Mouse (Mus musculus) liver, embryonic 14.5 days (tissue): ENCODE measurements around the gene Eml1. TPM values are rescaled to one million over a fixed set of nuclear protein-coding genes. Genes with fewer than 3 reads are reported as not detected.
A peak's percentile ranks its signal among the peaks of the same experiment; 100 is the strongest.

Source experiments
- ATAC-seq: fragments of 200-750 bp; cut with Nextera tagmentation; 2 replicates; pipeline ENCODE4 v1.8.0; 2017; ENCODE audit warnings: moderate number of reproducible peaks, mild to moderate bottlenecking, moderate library complexity; ENCODE audit not compliant: insufficient read depth
- DNase-seq, 3 experiments: peaks; one replicate each; pipeline ENCODE4 v3.0.0-alpha.2; 2012 to 2013; ENCODE audit warnings: low read depth in 3 of 3, low spot score in 3 of 3
- H3K27ac ChIP-seq: fragments of 300-500 bp; sonication (generic); 2 replicates; pipeline ENCODE4 v1.5.1; 2014; ENCODE audit warnings: moderate library complexity, mild to moderate bottlenecking, control low read depth, inconsistent platforms
- H3K27me3 ChIP-seq: fragments of 300-500 bp; sonication (generic); 2 replicates; pipeline ENCODE4 v1.6.1; 2014; ENCODE audit warnings: mild to moderate bottlenecking, low read length, moderate library complexity; ENCODE audit not compliant: control insufficient read depth, insufficient read depth
- H3K36me3 ChIP-seq: fragments of 300-500 bp; sonication (generic); replicated peaks from 2 replicates; pipeline ENCODE4 v1.6.1; 2014; ENCODE audit warnings: low read depth; ENCODE audit not compliant: control insufficient read depth, insufficient read depth
- H3K4me1 ChIP-seq, 2 experiments: fragments of 200-500 bp in 1 of 2; fragments of 300-500 bp in 1 of 2; sonication (generic) in 1 of 2; replicated peaks; 2 replicates each; pipeline ENCODE4 v1.6.1; 2012 to 2014; ENCODE audit warnings: antibody characterized with exemption in 1 of 2, inconsistent platforms in 1 of 2, low read length in 1 of 2; ENCODE audit not compliant: control insufficient read depth in 2 of 2, insufficient read depth in 2 of 2
- H3K4me2 ChIP-seq: fragments of 300-500 bp; sonication (generic); 2 replicates; pipeline ENCODE4 v1.6.1; 2014; ENCODE audit warnings: low read depth, mild to moderate bottlenecking, control low read depth, moderate library complexity
- H3K4me3 ChIP-seq, 2 experiments: fragments of 200-500 bp in 1 of 2; fragments of 300-500 bp in 1 of 2; sonication (generic) in 1 of 2; 2 replicates each; pipeline ENCODE4 v1.5.1; 2012 to 2014; ENCODE audit warnings: low read depth in 2 of 2, low read length in 2 of 2, mild to moderate bottlenecking in 2 of 2, control low read depth in 1 of 2, inconsistent platforms in 1 of 2, moderate library complexity in 1 of 2; ENCODE audit not compliant: insufficient read depth in 1 of 2
- H3K9ac ChIP-seq: fragments of 300-500 bp; sonication (generic); replicated peaks from 2 replicates; pipeline ENCODE4 v1.6.1; 2014; ENCODE audit warnings: mild to moderate bottlenecking, control low read depth, moderate library complexity
- H3K9me3 ChIP-seq: fragments of 300-500 bp; sonication (generic); 2 replicates; pipeline ENCODE4 v1.6.1; 2016; ENCODE audit warnings: low read length, mixed read lengths; ENCODE audit not compliant: control insufficient read depth
- CTCF ChIP-seq: IDR thresholded peaks from 2 replicates; pipeline ENCODE4 v1.5.1; 2016; ENCODE audit warnings: antibody characterized with exemption, low read depth, control low read depth
- EP300 ChIP-seq: IDR thresholded peaks from 2 replicates; pipeline ENCODE4 v1.6.1; 2016; ENCODE audit warnings: antibody characterized with exemption, low read depth
- WGBS: fragments of 180-500 bp; shearing (Covaris S2); extraction: QIAGEN DNeasy Blood & Tissue Kit; methylation state at CpG from one replicate; pipeline ENCODE4 v1.1.7; 2014; ENCODE audit not compliant: insufficient replicate concordance; 5-methylcytosine and 5-hydroxymethylcytosine counted together
- polyA plus RNA-seq, 2 experiments: library from polyadenylated mRNA; depleted of rRNA in 1 of 2; stranded (reverse) in 1 of 2; unstranded in 1 of 2; fragments of >200 nt; fragmentation: Nextera tagmentation in 1 of 2; extraction: Ambion mirVana in 1 of 2; gene quantifications; 2 replicates each; pipeline versions ENCODE4 v1.2.1 to v1.2.3; 2012 to 2014

Eml1 gene
- polyA plus RNA-seq, 2 experiments, result 2.5 to 3.3 TPM

DNA sequence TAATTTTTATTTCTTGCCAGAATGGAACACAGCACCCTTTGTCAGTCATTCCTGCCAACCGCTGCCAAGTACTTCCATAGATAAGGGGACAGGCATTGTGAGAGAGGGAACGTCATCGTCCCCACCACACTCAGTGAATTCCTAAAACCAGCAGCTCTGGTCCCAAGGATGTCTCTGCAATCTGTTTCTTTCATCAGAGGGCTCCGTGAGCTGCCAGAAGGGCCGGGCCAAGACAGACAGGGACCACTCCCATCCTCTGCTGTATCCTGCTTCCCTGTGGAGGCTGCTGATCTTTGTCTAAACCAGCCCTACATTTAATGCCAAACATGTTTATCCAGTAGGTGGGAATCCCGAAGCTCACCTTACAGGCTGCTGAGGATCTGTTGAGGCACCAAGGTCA is 182.3 kb downstream of the Eml1 start:
- WGBS, result 38% methylated on average over 6 of the region's 6 CpGs
- peaks cover 39% of the 10 kb centered on the region for H3K27me3 ChIP-seq
- TF ChIP-seq CTCF, result no peak
- no peak for TF ChIP-seq EP300

DNA sequence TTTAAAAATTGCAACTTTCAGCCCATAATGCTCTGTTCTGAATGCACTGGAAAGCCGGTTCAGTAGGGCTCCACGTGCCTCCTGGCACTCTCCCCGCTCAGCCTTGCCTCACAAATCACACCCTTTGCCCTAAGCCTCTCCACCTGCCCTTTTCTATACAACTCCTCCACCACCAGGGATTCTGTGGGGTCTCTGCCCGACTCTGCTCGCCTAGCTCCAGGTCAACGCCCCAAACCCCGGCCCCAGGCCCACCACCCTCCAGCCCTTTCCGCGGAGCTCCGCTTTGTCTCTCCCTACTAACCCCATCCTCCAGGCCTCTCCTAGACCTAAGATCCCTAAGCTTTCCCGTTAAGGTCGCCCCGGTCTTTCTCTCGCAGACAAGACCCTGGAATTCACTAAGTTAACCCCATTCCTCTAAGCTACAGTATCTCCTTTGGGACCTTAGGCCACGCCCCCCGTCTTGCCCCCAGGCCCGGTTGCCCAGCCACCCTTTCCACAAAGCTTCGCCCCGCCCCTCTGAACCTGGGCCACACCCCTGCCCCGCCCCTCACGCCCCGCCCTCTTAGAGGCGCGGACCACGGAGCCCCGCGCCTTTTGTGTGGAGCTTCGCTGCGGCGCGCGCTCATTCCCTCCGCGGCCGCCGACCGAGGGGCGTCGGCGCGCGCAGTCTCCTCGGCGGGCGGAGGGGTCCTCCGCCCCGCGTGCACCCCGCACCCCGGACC is 183.5 kb downstream of the Eml1 start, which contains the start of gene Evl:
TSS of gene Evl (plus strand) at position 601 of the 722 bp plus-strand sequence.
- peak; percentile 23 to 36 (median 28) for DNase-seq
- Histone ChIP-seq H3K27me3 (peaks cover 39% of the 10 kb centered on the region), H3K9ac (no peak within 1 kb of the TSS), H3K4me1 (no peaks in the 10 kb centered on the region), H3K4me2 (peak within 1 kb of the TSS; percentile 59), H3K27ac (no peak within 1 kb of the TSS), H3K4me3 (peak within 1 kb of the TSS; percentile 54 to 75), H3K36me3 (no peaks in the 10 kb centered on the region), H3K9me3 (no peaks in the 10 kb centered on the region)
- peak; percentile 81; the same call in 1 of the 2 replicates for ATAC-seq
- no peak for TF ChIP-seq EP300
- no peak for TF ChIP-seq CTCF
- 3% methylated on average over 49 of the region's 50 CpGs for WGBS

More for the DNA sequence above, 182.3 kb downstream of the Eml1 start:
- Histone ChIP-seq H3K4me3 (no peak overlapping the region), H3K4me1 (no peaks in the 10 kb centered on the region), H3K27ac (no peak overlapping the region), H3K4me2 (no peak overlapping the region), H3K9me3 (no peaks in the 10 kb centered on the region), H3K36me3 (no peaks in the 10 kb centered on the region), H3K9ac (no peak overlapping the region)
- no peak for DNase-seq
- ATAC-seq, result no peak

DNA sequence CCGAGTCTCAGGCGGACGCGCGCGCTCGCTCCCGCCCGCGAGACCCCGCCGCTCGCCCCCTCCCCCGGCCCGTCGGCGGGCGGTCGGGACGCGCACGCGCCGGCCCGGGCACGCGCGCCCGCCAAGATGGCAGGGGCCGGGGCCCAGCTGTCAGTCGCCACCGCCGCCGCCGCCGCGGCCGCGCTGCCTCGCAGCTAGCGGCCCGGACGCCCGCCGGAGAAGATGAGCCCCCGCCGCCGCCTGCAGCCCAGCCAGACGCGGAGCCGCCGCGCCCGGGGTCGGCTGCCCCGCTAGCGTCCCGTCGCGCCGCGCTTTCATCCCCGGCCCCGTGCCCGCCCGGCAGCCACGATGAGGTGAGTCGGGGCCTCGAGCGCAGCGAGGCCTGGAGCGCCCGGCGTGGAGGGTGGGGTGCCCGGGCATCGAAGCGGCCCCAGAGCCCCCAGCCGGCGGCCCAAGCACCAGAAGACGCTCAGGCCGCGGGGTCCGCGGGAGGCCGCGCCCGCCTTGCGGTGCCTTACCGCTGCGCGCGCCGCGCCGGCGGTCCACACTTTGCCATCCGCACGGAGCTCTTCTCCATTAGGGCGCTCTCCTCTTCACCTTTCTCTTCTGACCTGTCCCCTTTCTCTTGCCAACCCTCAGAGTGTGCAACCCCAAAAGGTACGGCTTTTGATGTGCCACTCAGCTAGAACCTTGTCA is 184.3 kb downstream of the Eml1 start:
- peaks cover 39% of the 10 kb centered on the region for H3K27me3 ChIP-seq
- H3K9ac ChIP-seq, result no peak overlapping the region
- H3K27ac ChIP-seq, result no peak overlapping the region
- DNase-seq (no peak), ATAC-seq (peak; percentile 66; the same call in 1 of the 2 replicates)
- WGBS, result under 1% methylated on average over 84 of the region's 100 CpGs
- H3K4me3 ChIP-seq, result peak overlapping the region; percentile 54 to 75
- no peaks in the 10 kb centered on the region for H3K36me3 ChIP-seq
- H3K9me3 ChIP-seq, result no peaks in the 10 kb centered on the region
- TF ChIP-seq EP300 (no peak), CTCF (no peak)
- no peaks in the 10 kb centered on the region for H3K4me1 ChIP-seq
- peak overlapping the region; percentile 59 for H3K4me2 ChIP-seq

DNA sequence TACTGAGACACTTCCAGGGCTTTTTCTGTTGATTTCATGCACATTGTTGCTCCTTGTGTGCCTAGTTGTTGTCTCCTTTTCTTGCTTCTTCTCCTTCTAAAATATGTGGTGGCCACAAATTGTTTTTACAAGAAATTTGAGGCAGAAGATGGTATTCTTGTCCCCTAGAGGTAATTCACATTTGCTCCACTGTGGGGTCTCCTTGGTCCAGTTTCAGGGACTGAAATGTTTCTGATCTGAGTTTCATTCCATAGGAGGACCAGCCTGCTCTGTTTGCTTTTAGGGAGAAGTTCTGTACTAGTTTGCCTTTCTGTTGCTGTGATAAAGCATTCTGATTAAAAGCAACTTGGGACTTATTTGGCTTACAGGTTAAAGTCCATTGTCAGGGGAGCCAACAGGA is 187.4 kb downstream of the Eml1 start:
- H3K27ac ChIP-seq, result no peak overlapping the region
- no peak for DNase-seq

DNA sequence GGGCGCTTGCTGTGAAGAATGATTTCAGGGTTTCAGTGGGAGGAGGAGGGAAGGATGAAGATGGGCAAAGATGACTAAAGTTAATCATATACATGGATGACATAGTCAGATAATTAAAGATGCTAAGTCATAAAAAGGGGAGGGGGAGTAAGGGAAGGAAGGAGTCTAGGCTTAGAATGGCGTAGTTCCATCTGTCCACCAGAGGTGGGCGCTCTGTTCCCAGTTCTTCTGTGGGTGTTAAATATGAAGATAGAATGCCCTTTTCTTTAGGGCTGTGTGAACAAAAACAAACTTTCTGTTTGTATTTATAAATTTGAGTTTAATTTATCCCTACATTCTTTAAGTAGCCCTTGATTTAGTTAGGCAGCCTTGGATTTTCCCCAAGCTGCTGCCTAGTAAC is 192.5 kb downstream of the Eml1 start:
- DNase-seq (no peak), ATAC-seq (no peak)
- Histone ChIP-seq H3K27me3 (no peaks in the 10 kb centered on the region), H3K9me3 (no peaks in the 10 kb centered on the region), H3K9ac (no peak overlapping the region), H3K4me3 (no peak overlapping the region), H3K4me2 (no peak overlapping the region), H3K4me1 (no peaks in the 10 kb centered on the region), H3K36me3 (no peaks in the 10 kb centered on the region), H3K27ac (no peak overlapping the region)
- TF ChIP-seq CTCF, result peak; percentile 23; the same call in 1 of the 2 replicates
- TF ChIP-seq EP300, result no peak
- WGBS, result 62% methylated on average over 3 of the region's 3 CpGs

More for the DNA sequence above, 187.4 kb downstream of the Eml1 start:
- Histone ChIP-seq H3K4me2 (no peak overlapping the region), H3K9ac (no peak overlapping the region), H3K27me3 (peaks cover 33% of the 10 kb centered on the region), H3K9me3 (no peaks in the 10 kb centered on the region), H3K4me3 (no peak overlapping the region), H3K4me1 (no peaks in the 10 kb centered on the region), H3K36me3 (no peaks in the 10 kb centered on the region)
- no peak for TF ChIP-seq CTCF
- TF ChIP-seq EP300, result no peak
- ATAC-seq, result no peak
